Mouse (Mus musculus) heart, embryonic 10.5 days (tissue): Measurements from ENCODE around the gene Bcr. TPM values are rescaled to one million over a fixed set of nuclear protein-coding genes. Genes with fewer than 3 reads are reported as not detected.
A peak's percentile ranks its signal among the peaks of the same experiment; 100 is the strongest.

Experiments used
- DNase-seq: peaks from one replicate; pipeline ENCODE4 v3.0.0-alpha.2; 2017; ENCODE audit warnings: low spot score
- H3K27ac ChIP-seq: fragments of 300-500 bp; sonication (generic); 2 replicates; pipeline ENCODE4 v1.5.1; 2016; ENCODE audit warnings: mild to moderate bottlenecking
- H3K27me3 ChIP-seq: fragments of 300-500 bp; sonication (generic); 2 replicates; pipeline ENCODE4 v1.6.1; 2016; ENCODE audit warnings: mild to moderate bottlenecking; ENCODE audit not compliant: poor library complexity, insufficient read depth, severe bottlenecking
- H3K36me3 ChIP-seq: fragments of 300-500 bp; sonication (generic); 2 replicates; pipeline ENCODE4 v1.6.1; 2016; ENCODE audit warnings: mild to moderate bottlenecking, moderate library complexity
- H3K4me1 ChIP-seq: fragments of 300-500 bp; sonication (generic); 2 replicates; pipeline ENCODE4 v1.6.1; 2016; ENCODE audit warnings: mild to moderate bottlenecking
- H3K4me3 ChIP-seq: fragments of 300-500 bp; sonication (generic); 2 replicates; pipeline ENCODE4 v1.5.1; 2016; ENCODE audit warnings: mild to moderate bottlenecking, moderate library complexity
- H3K9me3 ChIP-seq: fragments of 300-500 bp; sonication (generic); 2 replicates; pipeline ENCODE4 v1.6.1; 2016; ENCODE audit warnings: mild to moderate bottlenecking, moderate library complexity
- WGBS: fragments of 180-500 bp; shearing (Covaris S2); methylation state at CpG from one replicate; pipeline ENCODE4 v1.1.7; 2016; 5-methylcytosine and 5-hydroxymethylcytosine counted together
- polyA plus RNA-seq: library from polyadenylated mRNA; unstranded; fragments of >200 nt; fragmentation: Nextera tagmentation; extraction: Ambion mirVana; gene quantifications from 2 replicates; pipeline ENCODE4 v1.2.1, GENCODE M21; 2016

Gene Bcr
- polyA plus RNA-seq, 1 experiment from 2014 or later: 26.6 TPM

DNA sequence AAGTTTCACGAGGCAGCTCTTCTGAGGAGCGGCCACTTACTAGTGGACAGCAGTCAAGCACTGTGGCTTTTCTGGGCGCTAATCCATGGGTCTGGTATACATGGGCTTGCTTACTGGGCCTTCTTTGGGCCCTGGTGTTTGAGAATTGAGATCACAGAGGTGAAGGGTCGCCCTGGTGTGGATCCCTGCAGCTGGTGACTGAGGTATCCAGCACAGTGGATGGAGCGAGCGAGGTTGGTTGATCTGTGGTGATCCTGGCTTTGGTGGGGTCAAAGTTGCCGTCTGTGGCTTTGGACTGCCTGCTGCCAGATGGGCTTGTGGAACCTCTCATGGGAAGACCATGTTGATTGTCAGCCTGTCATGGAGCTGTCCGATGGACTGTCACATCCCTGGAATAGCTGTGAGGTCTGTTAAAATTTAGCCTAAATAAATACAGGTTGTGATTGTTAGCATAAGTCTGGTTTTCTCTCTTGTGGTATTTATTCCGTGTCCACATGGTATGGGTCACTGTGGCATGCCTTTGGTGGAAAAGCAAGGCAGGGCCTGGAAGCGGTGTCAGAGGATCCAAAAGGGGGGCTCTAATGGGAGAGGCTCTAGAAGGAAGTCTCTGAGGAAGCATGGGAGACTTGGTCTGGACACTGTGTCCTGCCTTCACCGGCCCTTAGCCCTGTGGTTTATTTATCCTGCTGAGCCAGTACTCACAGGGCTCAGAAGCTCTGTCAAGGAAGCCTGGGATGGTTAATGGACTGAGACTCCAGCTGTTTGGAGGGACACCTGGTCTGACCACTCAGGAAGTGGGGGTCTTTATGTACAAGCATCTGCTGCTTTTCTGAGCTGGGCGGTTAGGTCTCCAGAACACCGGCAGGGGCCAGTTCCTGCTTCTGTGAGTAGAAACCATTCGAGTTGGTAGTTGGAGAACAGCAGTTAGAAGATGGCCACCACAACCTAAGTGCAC lies 18.1 kb downstream of the Bcr start:
- Histone ChIP-seq H3K9me3 (no peaks in the 10 kb centered on the region), H3K4me3 (no peak overlapping the region), H3K4me1 (peaks cover 19% of the 10 kb centered on the region), H3K27ac (no peak overlapping the region), H3K27me3 (0 out of 2 replicates have a peak, but pooled peaks cover 15% of the 10 kb centered on the region), H3K36me3 (0 out of 2 replicates have a peak, but pooled peaks cover 2% of the 10 kb centered on the region)
- 77% methylated on average over 14 of the region's 14 CpGs for WGBS
- DNase-seq: no peak

- peaks cover 3% of the 10 kb centered on the region; the same call in 1 of the 2 replicates for H3K36me3 ChIP-seq
- no peak overlapping the region for H3K4me3 ChIP-seq
- WGBS: 91% methylated on average over 1 of the region's 1 CpGs
- H3K27ac ChIP-seq: no peak overlapping the region
- H3K27me3 ChIP-seq: peaks cover 3% of the 10 kb centered on the region
- no peaks in the 10 kb centered on the region for H3K4me1 ChIP-seq
- no peak for DNase-seq
- H3K9me3 ChIP-seq: no peaks in the 10 kb centered on the region
Measured at GRCm38 (mm10) chr10:75085330-75085729, 24.9 kb downstream of the Bcr start.

DNA sequence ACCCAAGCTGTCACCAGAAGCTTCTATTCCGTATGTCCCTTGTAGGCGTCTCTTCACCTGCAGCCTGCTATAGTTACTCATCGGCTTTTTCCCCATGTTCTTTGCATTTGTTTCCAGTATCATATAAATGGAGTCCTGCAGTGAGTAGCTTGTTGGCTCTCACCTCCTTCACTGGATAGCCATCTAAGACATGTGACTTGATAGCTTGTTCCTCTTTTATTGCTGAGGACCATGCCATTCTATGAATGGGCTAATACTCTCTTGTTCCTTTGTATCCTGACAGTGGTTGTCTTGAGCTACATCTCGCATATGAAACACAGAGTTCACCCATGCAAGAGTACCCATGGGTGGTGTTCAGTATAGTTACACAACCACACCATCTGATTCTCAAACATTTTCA lies 28.1 kb downstream of the Bcr start:
- Histone ChIP-seq H3K36me3 (peaks cover 3% of the 10 kb centered on the region; the same call in 1 of the 2 replicates), H3K9me3 (no peaks in the 10 kb centered on the region), H3K4me3 (no peak overlapping the region), H3K4me1 (peaks cover 5% of the 10 kb centered on the region), H3K27ac (no peak overlapping the region), H3K27me3 (peaks cover 33% of the 10 kb centered on the region)
- 92% methylated on average over 4 of the region's 4 CpGs for WGBS
- no peak for DNase-seq

DNA sequence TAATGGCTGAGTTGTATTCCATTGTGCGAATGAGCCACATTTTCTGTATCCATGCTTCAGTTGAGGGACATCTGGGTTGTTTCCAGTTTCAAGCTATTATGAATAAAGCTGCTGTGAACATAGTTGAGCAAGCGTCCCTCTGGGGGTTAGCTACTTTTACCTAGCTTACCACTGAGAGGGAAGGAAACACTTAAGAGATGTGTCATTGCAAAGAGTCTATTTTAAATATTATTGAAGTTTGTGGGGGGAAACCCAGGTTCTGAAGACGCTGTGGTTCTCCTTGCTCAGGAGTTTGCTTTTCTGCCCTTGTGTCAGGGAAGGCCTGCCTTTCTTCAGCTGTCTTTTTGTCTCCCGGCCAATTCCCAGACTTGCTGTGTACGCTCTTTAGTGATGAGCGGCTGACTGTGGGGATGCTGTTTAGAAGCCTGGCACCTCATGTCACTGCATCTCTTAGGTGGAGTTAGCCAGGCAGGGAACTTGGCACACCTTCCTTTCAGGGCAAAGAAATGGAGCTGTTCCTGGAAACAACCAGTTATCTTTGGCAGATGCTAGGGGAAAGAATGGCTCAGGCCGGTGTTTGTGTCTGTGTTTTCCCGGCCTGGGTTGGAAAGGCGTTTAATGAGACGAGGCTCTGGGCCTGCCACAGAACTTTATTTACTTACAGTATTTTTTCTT lies 31.2 kb downstream of the Bcr start:
- WGBS: 69% methylated on average over 10 of the region's 10 CpGs
- Histone ChIP-seq H3K4me3 (no peak overlapping the region), H3K27ac (no peak overlapping the region), H3K9me3 (no peaks in the 10 kb centered on the region), H3K4me1 (peaks cover 22% of the 10 kb centered on the region), H3K27me3 (peaks cover 61% of the 10 kb centered on the region), H3K36me3 (no peaks in the 10 kb centered on the region; the same call in 1 of the 2 replicates)
- DNase-seq: no peak

- Histone ChIP-seq H3K4me1 (peaks cover 39% of the 10 kb centered on the region), H3K4me3 (no peak overlapping the region), H3K27me3 (peaks cover 63% of the 10 kb centered on the region), H3K27ac (no peak overlapping the region), H3K9me3 (no peaks in the 10 kb centered on the region), H3K36me3 (no peaks in the 10 kb centered on the region)
- 56% methylated on average over 22 of the region's 22 CpGs for WGBS
- no peak for DNase-seq
Measured at GRCm38 (mm10) chr10:75093252-75093987, 33.0 kb downstream of the Bcr start.

GRCm38 (mm10) chr10:75094338-75094737 lies 33.9 kb downstream of the Bcr start:
- H3K27ac ChIP-seq: no peak overlapping the region
- peaks cover 72% of the 10 kb centered on the region for H3K27me3 ChIP-seq
- no peaks in the 10 kb centered on the region for H3K9me3 ChIP-seq
- H3K4me1 ChIP-seq: peaks cover 48% of the 10 kb centered on the region
- WGBS: 94% methylated on average over 1 of the region's 1 CpGs
- H3K4me3 ChIP-seq: no peak overlapping the region
- DNase-seq: no peak
- no peaks in the 10 kb centered on the region for H3K36me3 ChIP-seq

GRCm38 (mm10) chr10:75095216-75095615 lies 34.8 kb downstream of the Bcr start:
- 95% methylated on average over 7 of the region's 7 CpGs for WGBS
- H3K27ac ChIP-seq: no peak overlapping the region
- H3K27me3 ChIP-seq: peaks cover 78% of the 10 kb centered on the region
- H3K36me3 ChIP-seq: no peaks in the 10 kb centered on the region
- no peaks in the 10 kb centered on the region for H3K9me3 ChIP-seq
- no peak for DNase-seq
- peaks cover 54% of the 10 kb centered on the region for H3K4me1 ChIP-seq
- H3K4me3 ChIP-seq: no peak overlapping the region

DNA sequence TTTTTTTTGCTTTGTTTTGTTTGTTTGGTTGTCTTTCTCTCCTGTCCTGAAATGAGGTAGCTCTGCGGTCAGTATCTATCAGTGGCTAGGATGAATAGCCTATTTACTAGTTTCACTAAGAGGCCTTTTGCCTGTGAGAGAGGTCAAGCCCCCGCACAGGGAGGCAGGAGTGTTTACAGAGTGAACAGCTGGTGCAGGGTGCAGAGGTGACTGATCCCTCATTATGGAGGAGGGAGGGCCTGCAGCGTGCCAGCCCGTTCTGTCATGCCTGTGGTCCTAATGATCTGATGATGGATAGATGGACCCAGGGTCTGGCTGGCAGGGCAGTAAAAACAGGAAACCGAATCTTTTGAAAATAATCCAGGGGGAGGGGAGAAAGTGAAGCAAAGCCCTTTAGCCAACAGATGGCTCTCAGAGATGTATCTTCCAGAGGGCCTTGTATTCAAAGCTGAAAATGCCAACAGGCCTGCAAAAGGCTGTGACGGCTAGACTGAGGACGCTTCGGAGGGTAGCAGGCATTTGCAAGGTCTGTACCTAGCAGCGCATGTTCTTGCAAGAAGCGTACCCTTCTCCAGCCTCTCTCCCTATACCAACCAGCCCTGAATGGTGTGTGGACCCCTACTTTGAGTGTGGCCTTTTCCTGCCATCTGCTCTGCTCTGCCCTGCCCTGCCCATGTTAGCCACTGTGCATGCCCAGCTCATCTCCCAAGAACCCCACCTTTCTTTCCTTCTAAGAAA lies 38.2 kb downstream of the Bcr start:
- H3K9me3 ChIP-seq: no peaks in the 10 kb centered on the region
- no peaks in the 10 kb centered on the region for H3K36me3 ChIP-seq
- no peak for DNase-seq
- H3K27me3 ChIP-seq: peaks cover 78% of the 10 kb centered on the region
- WGBS: 49% methylated on average over 10 of the region's 10 CpGs
- H3K4me1 ChIP-seq: peaks cover 63% of the 10 kb centered on the region
- H3K27ac ChIP-seq: peak overlapping the region; percentile 6; the same call in 1 of the 2 replicates
- no peak overlapping the region for H3K4me3 ChIP-seq

DNA sequence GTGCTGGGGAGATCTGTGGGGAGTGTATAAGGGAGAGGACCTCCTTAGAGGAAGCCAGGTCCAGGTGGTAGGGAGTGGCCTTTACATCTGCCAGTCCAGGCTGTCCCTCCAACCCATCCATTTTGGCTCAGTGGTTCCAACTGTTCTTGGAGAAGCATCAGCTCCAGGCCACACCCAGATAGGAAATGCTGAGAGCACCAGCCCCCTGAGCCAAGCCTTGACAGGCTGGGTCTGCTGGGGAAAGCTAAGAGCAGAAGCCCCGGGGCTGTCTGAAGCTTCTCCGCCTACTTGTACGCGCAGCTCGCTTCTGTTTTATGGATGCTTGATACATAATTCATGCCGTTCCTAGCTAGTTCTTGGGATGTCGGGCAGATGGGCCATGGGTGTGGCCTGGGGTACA lies 39.9 kb downstream of the Bcr start:
- H3K4me1 ChIP-seq: peaks cover 78% of the 10 kb centered on the region
- H3K4me3 ChIP-seq: no peak overlapping the region
- no peak overlapping the region for H3K27ac ChIP-seq
- peaks cover 73% of the 10 kb centered on the region for H3K27me3 ChIP-seq
- H3K36me3 ChIP-seq: no peaks in the 10 kb centered on the region
- H3K9me3 ChIP-seq: no peaks in the 10 kb centered on the region
- WGBS: 81% methylated on average over 7 of the region's 7 CpGs
- DNase-seq: no peak

DNA sequence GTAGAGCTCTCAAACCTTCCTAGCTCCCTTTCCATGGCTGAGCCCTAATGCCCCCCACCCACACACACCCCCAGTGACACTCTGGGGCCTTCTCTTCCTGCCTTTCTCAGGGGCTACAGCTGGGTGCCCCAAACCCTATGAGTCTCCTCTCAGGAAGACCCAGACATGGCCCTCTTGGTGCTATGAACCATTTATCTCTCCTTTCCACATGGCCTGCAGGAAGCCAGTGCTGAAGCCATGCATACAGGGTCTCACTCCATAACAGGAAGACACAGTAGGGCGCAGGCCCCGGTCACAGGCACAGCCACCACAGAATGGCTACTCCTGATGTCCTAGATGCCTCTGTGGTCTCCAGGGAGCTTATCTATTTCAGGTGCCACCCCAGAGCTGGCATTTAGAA lies 43.1 kb downstream of the Bcr start:
- H3K4me1 ChIP-seq: peaks cover 68% of the 10 kb centered on the region
- H3K27ac ChIP-seq: peak overlapping the region; percentile 37; the same call in 1 of the 2 replicates

GRCm38 (mm10) chr10:75104191-75105098 lies 44.1 kb downstream of the Bcr start:
- Histone ChIP-seq H3K9me3 (no peaks in the 10 kb centered on the region), H3K4me1 (peaks cover 59% of the 10 kb centered on the region), H3K36me3 (no peaks in the 10 kb centered on the region), H3K27ac (peak overlapping the region; percentile 37), H3K27me3 (peaks cover 50% of the 10 kb centered on the region), H3K4me3 (no peak overlapping the region)
- no peak for DNase-seq
- WGBS: 48% methylated on average over 9 of the region's 9 CpGs

More for the DNA sequence above, 43.1 kb downstream of the Bcr start:
- Histone ChIP-seq H3K36me3 (no peaks in the 10 kb centered on the region), H3K9me3 (no peaks in the 10 kb centered on the region), H3K4me3 (no peak overlapping the region), H3K27me3 (peaks cover 60% of the 10 kb centered on the region)
- DNase-seq: no peak
- 77% methylated on average over 2 of the region's 2 CpGs for WGBS
